Mouse (Mus musculus) midbrain, embryonic 16.5 days (tissue): ENCODE data around the gene E130309D02Rik. TPM values are rescaled to one million over a fixed set of nuclear protein-coding genes. Genes with fewer than 3 reads are reported as not detected.
A peak's percentile ranks its signal among the peaks of the same experiment; 100 is the strongest.

ENCODE experiments used
- ATAC-seq: fragments of 200-750 bp; cut with Nextera tagmentation; 2 replicates; pipeline ENCODE4 v1.8.0; 2017; ENCODE audit warnings: moderate TSS enrichment
- H3K27ac ChIP-seq: fragments of 300-500 bp; sonication (generic); 2 replicates; pipeline ENCODE4 v1.5.1; 2014; ENCODE audit warnings: mild to moderate bottlenecking, low read length, mixed read lengths
- H3K27me3 ChIP-seq: fragments of 300-500 bp; sonication (generic); 2 replicates; pipeline ENCODE4 v1.6.1; 2014; ENCODE audit warnings: low read depth, low read length, mixed read lengths; ENCODE audit not compliant: control insufficient read depth, insufficient read depth
- H3K36me3 ChIP-seq: fragments of 300-500 bp; sonication (generic); 2 replicates; pipeline ENCODE4 v1.6.1; 2014; ENCODE audit warnings: mild to moderate bottlenecking, low read length, moderate library complexity, mixed read lengths; ENCODE audit not compliant: control insufficient read depth, insufficient read depth
- H3K4me1 ChIP-seq: fragments of 300-500 bp; sonication (generic); 2 replicates; pipeline ENCODE4 v1.6.1; 2014; ENCODE audit warnings: mild to moderate bottlenecking, low read length, mixed read lengths; ENCODE audit not compliant: control insufficient read depth, insufficient read depth
- H3K4me2 ChIP-seq: fragments of 300-500 bp; sonication (generic); 2 replicates; pipeline ENCODE4 v1.6.1; 2014; ENCODE audit warnings: mild to moderate bottlenecking, low read length, mixed read lengths
- H3K4me3 ChIP-seq: fragments of 300-500 bp; sonication (generic); 2 replicates; pipeline ENCODE4 v1.5.1; 2014; ENCODE audit warnings: low read depth, mild to moderate bottlenecking, low read length, moderate library complexity, mixed read lengths
- H3K9ac ChIP-seq: fragments of 300-500 bp; sonication (generic); 2 replicates; pipeline ENCODE4 v1.6.1; 2014; ENCODE audit warnings: low read depth, low read length, mixed read lengths
- H3K9me3 ChIP-seq: fragments of 300-500 bp; sonication (generic); replicated peaks from 2 replicates; pipeline ENCODE4 v1.6.1; 2014; ENCODE audit warnings: mild to moderate bottlenecking, low read length, mixed read lengths; ENCODE audit not compliant: control insufficient read depth, poor library complexity, severe bottlenecking
- WGBS: fragments of 180-500 bp; shearing (Covaris S2); extraction: QIAGEN DNeasy Blood & Tissue Kit; methylation state at CpG from one replicate; pipeline ENCODE4 v1.1.7; 2014; 5-methylcytosine and 5-hydroxymethylcytosine counted together
- polyA plus RNA-seq: library from polyadenylated mRNA; unstranded; fragments of >200 nt; fragmentation: Nextera tagmentation; extraction: Ambion mirVana; gene quantifications from 2 replicates; pipeline ENCODE4 v1.2.1, GENCODE M21; 2015

E130309D02Rik gene
- polyA plus RNA-seq, 1 experiment from 2014 or later: 25.3 TPM

DNA sequence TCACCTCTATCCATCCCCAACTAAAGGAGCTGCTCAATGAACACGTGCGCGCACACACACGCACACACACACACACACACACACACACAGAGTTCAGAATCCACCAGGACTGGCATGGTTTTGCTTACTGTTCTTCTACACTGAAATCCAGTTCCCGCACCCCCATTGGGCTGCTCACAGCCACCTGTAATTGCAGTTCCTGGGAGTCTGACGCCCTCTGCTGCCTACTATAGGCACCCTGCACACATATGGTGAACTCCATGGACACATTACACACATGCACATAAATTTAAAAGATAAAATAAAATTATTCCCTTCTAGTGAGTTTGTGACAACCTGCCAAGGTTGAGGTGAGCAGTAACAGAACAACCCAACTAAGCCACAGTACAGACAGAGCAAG is 30.4 kb downstream of the E130309D02Rik start:
- Histone ChIP-seq H3K36me3 (no peaks in the 10 kb centered on the region), H3K9me3 (no peaks in the 10 kb centered on the region), H3K27me3 (peaks cover 32% of the 10 kb centered on the region), H3K4me2 (no peak overlapping the region), H3K4me3 (no peak overlapping the region), H3K27ac (no peak overlapping the region), H3K9ac (no peak overlapping the region), H3K4me1 (peaks cover 4% of the 10 kb centered on the region; the same call in 1 of the 2 replicates)
- WGBS: 46% methylated on average over 6 of the region's 6 CpGs
- no peak for ATAC-seq

- 31% methylated on average over 8 of the region's 10 CpGs for WGBS
- Histone ChIP-seq H3K27ac (no peak overlapping the region), H3K27me3 (no peaks in the 10 kb centered on the region), H3K9ac (no peak overlapping the region), H3K9me3 (no peaks in the 10 kb centered on the region), H3K4me3 (no peak overlapping the region), H3K4me2 (no peak overlapping the region), H3K4me1 (no peaks in the 10 kb centered on the region), H3K36me3 (no peaks in the 10 kb centered on the region)
- no peak for ATAC-seq
Observed at GRCm38 (mm10) chr5:143279247-143279646, 35.9 kb downstream of the E130309D02Rik start.

GRCm38 (mm10) chr5:143275761-143276160 is 39.4 kb downstream of the E130309D02Rik start:
- no peak overlapping the region for H3K4me2 ChIP-seq

GRCm38 (mm10) chr5:143272540-143273330 is 42.4 kb downstream of the E130309D02Rik start:
- Histone ChIP-seq H3K36me3 (no peaks in the 10 kb centered on the region), H3K4me1 (peaks cover 19% of the 10 kb centered on the region), H3K9me3 (no peaks in the 10 kb centered on the region), H3K27me3 (no peaks in the 10 kb centered on the region), H3K4me3 (no peak overlapping the region), H3K9ac (no peak overlapping the region), H3K4me2 (no peak overlapping the region), H3K27ac (no peak overlapping the region)
- no peak for ATAC-seq
- 85% methylated on average over 16 of the region's 16 CpGs for WGBS

More at GRCm38 (mm10) chr5:143275761-143276160, 39.4 kb downstream of the E130309D02Rik start:
- Histone ChIP-seq H3K27ac (no peak overlapping the region), H3K36me3 (no peaks in the 10 kb centered on the region), H3K9me3 (no peaks in the 10 kb centered on the region), H3K4me3 (no peak overlapping the region), H3K4me1 (peaks cover 7% of the 10 kb centered on the region), H3K9ac (no peak overlapping the region), H3K27me3 (no peaks in the 10 kb centered on the region)
- no peak for ATAC-seq
- WGBS: 52% methylated on average over 5 of the region's 5 CpGs

GRCm38 (mm10) chr5:143272108-143272507 is 43.1 kb downstream of the E130309D02Rik start:
- H3K9ac ChIP-seq: no peak overlapping the region
- H3K4me1 ChIP-seq: peaks cover 21% of the 10 kb centered on the region
- no peaks in the 10 kb centered on the region for H3K9me3 ChIP-seq
- no peak for ATAC-seq
- no peaks in the 10 kb centered on the region for H3K36me3 ChIP-seq
- no peak overlapping the region for H3K4me3 ChIP-seq
- WGBS: 85% methylated on average over 3 of the region's 3 CpGs
- no peak overlapping the region for H3K4me2 ChIP-seq
- H3K27me3 ChIP-seq: no peaks in the 10 kb centered on the region
- no peak overlapping the region for H3K27ac ChIP-seq

GRCm38 (mm10) chr5:143271642-143272041 is 43.5 kb downstream of the E130309D02Rik start:
- WGBS: 88% methylated on average over 6 of the region's 6 CpGs
- no peak overlapping the region for H3K9ac ChIP-seq

GRCm38 (mm10) chr5:143270151-143270519 is 45.0 kb downstream of the E130309D02Rik start:
- WGBS: 1% methylated on average over 12 of the region's 12 CpGs
- H3K36me3 ChIP-seq: no peaks in the 10 kb centered on the region
- peak; percentile 44; the same call in 1 of the 2 replicates for ATAC-seq

More at GRCm38 (mm10) chr5:143271642-143272041, 43.5 kb downstream of the E130309D02Rik start:
- Histone ChIP-seq H3K4me1 (peaks cover 24% of the 10 kb centered on the region), H3K9me3 (no peaks in the 10 kb centered on the region), H3K4me2 (no peak overlapping the region), H3K4me3 (no peak overlapping the region), H3K27me3 (no peaks in the 10 kb centered on the region), H3K36me3 (no peaks in the 10 kb centered on the region), H3K27ac (no peak overlapping the region)
- ATAC-seq: no peak

DNA sequence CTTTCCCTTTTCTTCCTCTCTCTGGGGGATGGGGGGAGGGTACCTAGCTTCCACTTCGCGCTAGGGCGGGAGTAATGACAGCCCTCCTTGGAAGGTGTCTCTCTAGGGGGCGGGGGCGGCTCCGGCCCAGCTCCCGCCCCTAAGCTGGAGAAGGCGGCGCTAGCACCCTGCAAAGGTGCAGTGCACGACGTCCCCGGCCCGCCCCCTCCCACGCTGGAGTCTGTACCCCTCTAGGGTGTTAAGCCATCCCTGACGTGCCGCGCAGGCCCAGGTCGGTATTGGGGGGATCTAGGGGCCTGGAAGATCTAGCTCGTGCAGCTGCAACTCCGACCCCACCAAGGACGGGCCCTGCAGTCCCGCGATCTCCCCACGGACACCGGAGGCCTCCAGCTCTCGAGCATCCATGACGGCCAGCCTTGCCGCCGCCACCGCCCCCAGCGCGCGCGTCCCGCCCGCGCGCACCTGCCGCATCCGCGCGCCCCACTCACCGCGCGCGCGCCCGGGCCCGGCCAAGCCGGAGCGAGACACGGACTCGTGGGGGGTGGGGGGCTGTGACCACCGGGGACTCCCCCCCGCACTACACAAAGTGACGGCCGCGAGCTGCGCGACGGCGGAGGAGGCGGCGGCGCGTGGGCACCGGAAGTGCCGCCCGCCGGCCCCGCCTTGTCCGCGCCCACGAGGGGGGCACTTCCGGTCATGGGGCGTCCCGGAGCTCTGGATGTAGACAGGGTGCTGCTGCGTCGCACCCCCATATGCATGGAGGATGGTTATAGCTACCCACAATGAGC is 45.6 kb downstream of the E130309D02Rik start, which contains the start of gene Zfp316:
Gene Zfp316, minus strand, starts transcription at position 660 of the 788 bp plus-strand sequence.
- Histone ChIP-seq H3K27ac (peak within 1 kb of the TSS; percentile 83), H3K4me1 (peaks cover 27% of the 10 kb centered on the region), H3K9ac (peak within 1 kb of the TSS; percentile 83), H3K4me2 (peak within 1 kb of the TSS; percentile 63), H3K27me3 (no peaks in the 10 kb centered on the region), H3K36me3 (no peaks in the 10 kb centered on the region; the same call in 1 of the 2 replicates), H3K4me3 (peak within 1 kb of the TSS; percentile 79), H3K9me3 (no peaks in the 10 kb centered on the region)
- peak; percentile 91 for ATAC-seq
- under 1% methylated on average over 72 of the region's 79 CpGs for WGBS

More at GRCm38 (mm10) chr5:143270151-143270519, 45.0 kb downstream of the E130309D02Rik start:
- Histone ChIP-seq H3K27ac (peak overlapping the region; percentile 76), H3K9me3 (no peaks in the 10 kb centered on the region), H3K27me3 (no peaks in the 10 kb centered on the region), H3K9ac (peak overlapping the region; percentile 83), H3K4me1 (peaks cover 27% of the 10 kb centered on the region), H3K4me2 (peak overlapping the region; percentile 63), H3K4me3 (peak overlapping the region; percentile 79)
